Mouse (Mus musculus) liver, embryonic 14.5 days (tissue): ENCODE data around the gene Muc3. TPM values are rescaled to one million over a fixed set of nuclear protein-coding genes. Genes with fewer than 3 reads are reported as not detected.

ENCODE experiments used
- ATAC-seq: fragments of 200-750 bp; cut with Nextera tagmentation; 2 replicates; pipeline ENCODE4 v1.8.0; 2017; ENCODE audit warnings: moderate number of reproducible peaks, mild to moderate bottlenecking, moderate library complexity; ENCODE audit not compliant: insufficient read depth
- DNase-seq, 3 experiments: peaks; one replicate each; pipeline ENCODE4 v3.0.0-alpha.2; 2012 to 2013; ENCODE audit warnings: low read depth in 3 of 3, low spot score in 3 of 3
- H3K27ac ChIP-seq: fragments of 300-500 bp; sonication (generic); 2 replicates; pipeline ENCODE4 v1.5.1; 2014; ENCODE audit warnings: moderate library complexity, mild to moderate bottlenecking, control low read depth, inconsistent platforms
- H3K27me3 ChIP-seq: fragments of 300-500 bp; sonication (generic); 2 replicates; pipeline ENCODE4 v1.6.1; 2014; ENCODE audit warnings: mild to moderate bottlenecking, low read length, moderate library complexity; ENCODE audit not compliant: control insufficient read depth, insufficient read depth
- H3K36me3 ChIP-seq: fragments of 300-500 bp; sonication (generic); replicated peaks from 2 replicates; pipeline ENCODE4 v1.6.1; 2014; ENCODE audit warnings: low read depth; ENCODE audit not compliant: control insufficient read depth, insufficient read depth
- H3K4me1 ChIP-seq, 2 experiments: fragments of 200-500 bp in 1 of 2; fragments of 300-500 bp in 1 of 2; sonication (generic) in 1 of 2; replicated peaks; 2 replicates each; pipeline ENCODE4 v1.6.1; 2012 to 2014; ENCODE audit warnings: antibody characterized with exemption in 1 of 2, inconsistent platforms in 1 of 2, low read length in 1 of 2; ENCODE audit not compliant: control insufficient read depth in 2 of 2, insufficient read depth in 2 of 2
- H3K4me2 ChIP-seq: fragments of 300-500 bp; sonication (generic); 2 replicates; pipeline ENCODE4 v1.6.1; 2014; ENCODE audit warnings: low read depth, mild to moderate bottlenecking, control low read depth, moderate library complexity
- H3K4me3 ChIP-seq, 2 experiments: fragments of 200-500 bp in 1 of 2; fragments of 300-500 bp in 1 of 2; sonication (generic) in 1 of 2; 2 replicates each; pipeline ENCODE4 v1.5.1; 2012 to 2014; ENCODE audit warnings: low read depth in 2 of 2, low read length in 2 of 2, mild to moderate bottlenecking in 2 of 2, control low read depth in 1 of 2, inconsistent platforms in 1 of 2, moderate library complexity in 1 of 2; ENCODE audit not compliant: insufficient read depth in 1 of 2
- H3K9ac ChIP-seq: fragments of 300-500 bp; sonication (generic); replicated peaks from 2 replicates; pipeline ENCODE4 v1.6.1; 2014; ENCODE audit warnings: mild to moderate bottlenecking, control low read depth, moderate library complexity
- H3K9me3 ChIP-seq: fragments of 300-500 bp; sonication (generic); 2 replicates; pipeline ENCODE4 v1.6.1; 2016; ENCODE audit warnings: low read length, mixed read lengths; ENCODE audit not compliant: control insufficient read depth
- CTCF ChIP-seq: IDR thresholded peaks from 2 replicates; pipeline ENCODE4 v1.5.1; 2016; ENCODE audit warnings: antibody characterized with exemption, low read depth, control low read depth
- EP300 ChIP-seq: IDR thresholded peaks from 2 replicates; pipeline ENCODE4 v1.6.1; 2016; ENCODE audit warnings: antibody characterized with exemption, low read depth
- WGBS: fragments of 180-500 bp; shearing (Covaris S2); extraction: QIAGEN DNeasy Blood & Tissue Kit; methylation state at CpG from one replicate; pipeline ENCODE4 v1.1.7; 2014; ENCODE audit not compliant: insufficient replicate concordance; 5-methylcytosine and 5-hydroxymethylcytosine counted together
- polyA plus RNA-seq, 2 experiments: library from polyadenylated mRNA; depleted of rRNA in 1 of 2; stranded (reverse) in 1 of 2; unstranded in 1 of 2; fragments of >200 nt; fragmentation: Nextera tagmentation in 1 of 2; extraction: Ambion mirVana in 1 of 2; gene quantifications; 2 replicates each; pipeline versions ENCODE4 v1.2.1 to v1.2.3; 2012 to 2014

The Muc3 gene
- polyA plus RNA-seq, 2 experiments = not detected

- Histone ChIP-seq H3K27me3 (no peaks in the 10 kb centered on the region), H3K4me1 (peaks cover 15 to 23% of the 10 kb centered on the region in 2 experiments), H3K4me2 (peak overlapping the region; percentile 97), H3K9me3 (peaks cover 32% of the 10 kb centered on the region), H3K36me3 (peaks cover 29% of the 10 kb centered on the region), H3K27ac (peak overlapping the region; percentile 93), H3K9ac (peak overlapping the region; percentile 98), H3K4me3 (peak overlapping the region; percentile 77 to 78)
- DNase-seq (no peak), ATAC-seq (no peak)
- 69% methylated on average over 2 of the region's 2 CpGs for WGBS
- TF ChIP-seq CTCF (no peak), EP300 (no peak)
Observed at GRCm38 (mm10) chr5:137116987-137117386, 32.1 kb downstream of the Muc3 start.

- Histone ChIP-seq H3K9me3 (peaks cover 40% of the 10 kb centered on the region), H3K4me2 (peak within 1 kb of the TSS; percentile 97), H3K27me3 (no peaks in the 10 kb centered on the region), H3K9ac (peak within 1 kb of the TSS; percentile 98), H3K4me3 (peak within 1 kb of the TSS; percentile 77 to 78), H3K27ac (peak within 1 kb of the TSS; percentile 93), H3K36me3 (peaks cover 29% of the 10 kb centered on the region), H3K4me1 (peaks cover 15 to 23% of the 10 kb centered on the region in 2 experiments)
- ATAC-seq (peak; percentile 96), DNase-seq (peak; percentile 87 to 90 (median 88))
- TF ChIP-seq EP300 (peak; percentile 94), CTCF (no peak)
- WGBS = 2% methylated on average over 29 of the region's 29 CpGs
Observed at GRCm38 (mm10) chr5:137115866-137116847, 33.0 kb downstream of the Muc3 start, which contains the start of gene Trim56. Gene Trim56, minus strand, starts transcription at chr5:137116209.

GRCm38 (mm10) chr5:137114891-137115561, 34.1 kb downstream of the Muc3 start:
- Histone ChIP-seq H3K9me3 (peaks cover 51% of the 10 kb centered on the region), H3K4me1 (peaks cover 15 to 23% of the 10 kb centered on the region in 2 experiments), H3K4me2 (peak overlapping the region; percentile 97), H3K9ac (peak overlapping the region; percentile 98), H3K27ac (peak overlapping the region; percentile 93), H3K36me3 (peaks cover 29% of the 10 kb centered on the region), H3K27me3 (no peaks in the 10 kb centered on the region), H3K4me3 (peak overlapping the region; percentile 77 to 78)
- DNase-seq (no peak), ATAC-seq (no peak)
- TF ChIP-seq CTCF (no peak), EP300 (no peak)
- 49% methylated on average over 9 of the region's 9 CpGs for WGBS

- Histone ChIP-seq H3K36me3 (peaks cover 29% of the 10 kb centered on the region), H3K9ac (no peak overlapping the region), H3K9me3 (peaks cover 48% of the 10 kb centered on the region), H3K4me2 (no peak overlapping the region), H3K4me1 (peaks cover 9 to 16% of the 10 kb centered on the region in 2 experiments), H3K27ac (no peak overlapping the region), H3K27me3 (no peaks in the 10 kb centered on the region), H3K4me3 (no peak overlapping the region)
- TF ChIP-seq CTCF (no peak), EP300 (no peak)
- no peak for ATAC-seq
- 80% methylated on average over 5 of the region's 5 CpGs for WGBS
- no peak for DNase-seq
Observed at GRCm38 (mm10) chr5:137111542-137112408, 37.3 kb downstream of the Muc3 start.
